Comparison of ENCODE assay signal across 8 mouse cellular contexts in genomic region chr4:40269430-40270032, GRCm38 (mm10). TPM values are rescaled to one million over a fixed set of nuclear protein-coding genes. Genes with fewer than 3 reads are reported as not detected.
A peak's percentile ranks its signal among the peaks of the same experiment; 100 is the strongest.
DNase-seq lines count a peak whose midpoint lies in the region; ATAC-seq lines count a peak whose summit lies in the region.

Gene Smim27 (plus strand): TSS chr4:40269579.
Gene Topors (minus strand): TSS chr4:40269850.

- H3K4me1 ChIP-seq in hindbrain, embryonic 14.5 days (replicated peaks; ENCODE audit: control insufficient read depth, insufficient read depth, low read length): peaks cover 19% of the 10 kb centered on the region

- under 1% methylated on average over 38 of the region's 38 CpGs for WGBS in hindbrain, embryonic 14.5 days

- H3K27ac ChIP-seq in hindbrain, embryonic 14.5 days: peak within 1 kb of the TSS; percentile 94

- peak; percentile 94 for ATAC-seq in hindbrain, embryonic 14.5 days (ENCODE audit: low FRiP score)

- H3K9ac ChIP-seq in hindbrain, embryonic 14.5 days: peak within 1 kb of the TSS; percentile 86

- DNase-seq in R1 (ENCODE audit: low read depth, low spot score): peak; percentile 99
- peak; percentile 94 to 95 for DNase-seq in cerebellum, postnatal 25 days
- peak; percentile 88 to 90 for DNase-seq in frontal cortex, postnatal 25 days (ENCODE audit: low spot score in 2 of 2)
- DNase-seq in hindbrain, embryonic 14.5 days (ENCODE audit: low spot score): peak; percentile 96
- DNase-seq in layer of hippocampus, postnatal 36 days: peak; percentile 95 to 97
- peak; percentile 98 for DNase-seq in lung, postnatal 36 days
- DNase-seq in retina, postnatal 1 day: peak; percentile 98
- DNase-seq in urinary bladder, adult 18-20 months (ENCODE audit: low spot score in 2 of 2): peak; percentile 96 to 97

- H3K9me3 ChIP-seq in hindbrain, embryonic 14.5 days (ENCODE audit: control insufficient read depth, low read length): no peaks in the 10 kb centered on the region

- no peaks in the 10 kb centered on the region for H3K27me3 ChIP-seq in hindbrain, embryonic 14.5 days (ENCODE audit: control insufficient read depth, insufficient read depth, low read length)

- peak within 1 kb of the TSS; percentile 83 for H3K4me3 ChIP-seq in hindbrain, embryonic 14.5 days (replicated peaks; ENCODE audit: low read length)

- H3K4me2 ChIP-seq in hindbrain, embryonic 14.5 days (replicated peaks): peak within 1 kb of the TSS; percentile 90

- peaks cover 30% of the 10 kb centered on the region for H3K36me3 ChIP-seq in hindbrain, embryonic 14.5 days (replicated peaks; ENCODE audit: control insufficient read depth, insufficient read depth)

RNA-seq across cellular contexts. Expression of gene Smim27, which starts in this region (rescaled TPM):
- 12.8 and 16.9 TPM in 2 replicates for polyA plus RNA-seq in hindbrain, embryonic 14.5 days (2014; fragmentation: Nextera tagmentation; extraction: Ambion mirVana)
- 10 to 100 TPM; 12.9 to 14.9 TPM for total RNA-seq in layer of hippocampus, postnatal 36 days (2021)

RNA-seq across cellular contexts. Expression of gene Topors, which starts in this region (rescaled TPM):
- 31.8 and 32.7 TPM in 2 replicates for polyA plus RNA-seq in hindbrain, embryonic 14.5 days (2014; fragmentation: Nextera tagmentation; extraction: Ambion mirVana)
- 10 to 100 TPM; 20.9 to 21.3 TPM for total RNA-seq in layer of hippocampus, postnatal 36 days (2021)

Comparison
In these comparisons a context has a peak if more than half of its experiments do, and no peak if none do; other contexts are left out.
1. Peak in every context shown above with its lines: DNase-seq, ATAC-seq, H3K4me3 ChIP-seq and H3K27ac ChIP-seq.